Mouse (Mus musculus): ENCODE measurements at regions not wholly inside any gene's neighbourhood (a gene's known extent, or its start where the extent isn't known, plus 50 kb on each side); places are given as distances from the start of the nearest gene placed in this dataset.

DNA sequence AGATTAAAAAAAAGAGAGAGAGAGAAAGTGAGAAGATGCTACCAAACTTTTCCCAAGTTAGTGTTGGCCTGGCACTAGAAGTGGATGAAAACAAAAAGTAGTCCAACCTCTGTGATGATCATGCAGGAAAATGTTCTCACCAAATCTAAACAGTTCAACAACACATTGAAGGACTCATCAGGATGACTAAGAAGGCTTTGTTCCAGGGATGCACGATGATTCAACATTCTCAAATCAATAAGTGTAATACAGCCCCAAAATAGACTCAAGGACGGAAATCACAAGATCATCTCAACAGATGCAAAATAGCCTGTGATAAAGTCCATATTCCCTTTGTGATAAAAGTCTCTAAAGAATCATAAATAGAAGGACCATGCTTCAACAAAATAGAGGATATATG, 106.3 kb downstream of the Cysltr2 start:
- no peak for ATAC-seq

DNA sequence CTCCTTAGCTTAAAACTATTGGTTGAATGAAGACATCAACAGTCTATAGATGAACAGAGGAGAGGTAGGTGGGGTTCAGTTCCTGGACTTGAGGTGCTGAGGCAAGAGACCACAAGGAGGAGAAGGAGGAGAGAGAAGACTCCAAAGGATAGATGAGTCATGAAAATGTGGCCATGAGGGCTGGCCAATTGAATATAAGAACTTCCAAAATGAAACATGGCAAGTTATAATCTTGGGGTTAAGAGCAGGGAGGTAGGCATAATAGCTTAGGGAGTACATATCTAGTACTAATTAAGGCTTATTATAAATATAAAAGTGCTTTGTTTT, 109.9 kb downstream of the Cysltr2 start:
- ATAC-seq, result no peak

DNA sequence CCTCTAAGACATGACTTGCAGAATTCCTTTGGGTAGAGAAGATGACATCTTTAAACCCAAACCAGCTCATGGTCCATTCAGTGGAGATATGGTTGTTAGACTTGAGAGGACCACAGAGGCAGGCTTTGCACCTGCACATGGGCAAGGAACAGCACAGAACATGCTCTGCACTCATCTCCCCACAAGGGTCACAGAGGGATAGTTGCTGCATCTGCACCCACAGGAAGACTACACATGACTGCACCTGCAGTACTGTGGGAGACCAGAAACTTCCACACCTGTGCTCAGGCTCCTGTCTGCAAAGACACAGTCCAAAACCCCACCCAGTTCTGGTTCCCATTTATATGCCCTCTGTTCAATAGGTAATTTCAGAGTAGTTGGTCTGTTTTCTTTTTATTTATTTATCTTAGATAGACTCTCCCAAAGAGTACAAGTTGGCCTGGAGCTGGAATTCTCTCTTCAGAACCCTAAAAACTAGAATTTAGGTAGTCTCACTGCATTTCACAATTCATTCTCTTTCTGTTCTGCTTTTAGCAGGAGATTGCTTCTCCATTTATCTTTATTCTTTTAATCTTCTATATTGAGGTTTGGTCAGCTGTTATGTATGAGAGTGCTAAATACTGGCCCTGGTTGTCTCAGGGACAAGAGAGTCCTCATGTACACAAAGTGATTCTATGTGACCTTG, 110.4 kb downstream of the Cysltr2 start:
- ATAC-seq, result no peak

DNA sequence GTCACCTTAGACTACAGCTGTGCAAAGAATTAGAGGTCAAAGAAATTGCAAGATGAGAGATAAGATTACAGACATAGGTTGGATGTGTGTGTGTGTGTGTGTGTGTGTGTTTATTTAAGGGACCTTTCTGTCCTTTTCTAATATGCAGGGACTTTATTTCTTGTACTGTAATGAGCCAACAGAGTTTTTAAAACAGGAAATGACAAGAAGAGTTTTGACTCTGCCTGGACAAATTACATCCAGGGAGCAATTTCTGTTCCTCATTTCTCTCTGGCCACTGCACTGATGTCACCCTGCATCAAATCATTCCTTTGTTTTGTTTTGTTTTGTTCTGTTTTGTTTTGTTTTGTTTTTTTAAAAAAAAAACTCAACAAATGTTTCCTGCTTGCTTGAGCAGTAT, 115.3 kb downstream of the Cysltr2 start:
- no peak for ATAC-seq

DNA sequence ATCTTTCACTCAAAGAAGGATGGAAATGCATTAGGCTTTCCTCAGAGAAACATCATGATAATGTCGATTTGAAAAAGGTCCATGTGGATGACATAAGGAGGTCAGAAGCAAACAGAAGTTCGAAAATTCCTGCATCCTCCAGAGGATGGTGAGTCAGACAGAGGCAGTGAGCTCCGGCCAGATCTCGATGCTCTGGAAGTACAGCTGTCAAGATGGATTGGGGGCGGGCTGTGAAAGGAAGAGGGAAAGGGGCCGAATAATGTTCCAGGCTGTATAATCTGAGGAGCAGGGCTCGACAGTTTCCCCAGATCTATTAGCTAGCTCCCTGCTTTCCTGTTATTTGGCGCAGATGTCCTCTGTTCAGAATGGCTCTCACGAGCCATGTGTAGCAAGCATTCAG, 116.6 kb downstream of the Cysltr2 start:
- ATAC-seq, result no peak

DNA sequence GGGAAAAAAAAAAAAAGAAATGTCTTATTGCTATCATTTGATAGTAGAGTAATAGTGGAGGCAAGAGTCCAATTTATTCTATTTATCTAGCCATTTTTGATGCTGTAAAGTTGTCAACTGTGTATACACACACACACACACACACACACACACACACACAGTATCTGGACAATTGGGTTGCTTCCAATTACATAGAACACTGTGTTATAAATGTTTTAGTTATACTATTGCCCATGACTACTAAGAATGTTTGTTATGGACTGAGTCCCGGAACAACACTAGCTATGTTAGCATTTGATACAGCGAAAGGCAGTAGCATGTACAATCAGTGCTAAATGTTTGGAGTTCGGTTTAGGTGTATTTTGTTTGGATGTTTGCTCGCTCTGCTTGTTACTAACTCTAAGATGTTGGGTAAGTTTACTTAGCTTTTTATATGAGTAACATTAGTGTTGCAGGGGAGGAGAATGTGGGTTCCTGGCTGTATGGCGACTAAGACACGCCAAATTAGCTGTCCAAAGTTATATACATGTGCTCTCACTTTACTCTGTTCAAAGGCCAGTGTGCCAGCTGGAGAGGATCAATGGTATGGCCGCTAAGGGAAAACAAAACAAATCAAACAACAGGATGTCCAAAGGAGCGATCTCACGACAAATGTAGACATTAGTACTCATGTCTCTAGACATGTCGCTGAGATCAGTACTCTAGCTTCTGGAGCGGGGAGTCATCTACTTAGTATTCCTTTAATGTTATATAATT, 147.6 kb downstream of the Cysltr2 start:
- ATAC-seq, result no peak

DNA sequence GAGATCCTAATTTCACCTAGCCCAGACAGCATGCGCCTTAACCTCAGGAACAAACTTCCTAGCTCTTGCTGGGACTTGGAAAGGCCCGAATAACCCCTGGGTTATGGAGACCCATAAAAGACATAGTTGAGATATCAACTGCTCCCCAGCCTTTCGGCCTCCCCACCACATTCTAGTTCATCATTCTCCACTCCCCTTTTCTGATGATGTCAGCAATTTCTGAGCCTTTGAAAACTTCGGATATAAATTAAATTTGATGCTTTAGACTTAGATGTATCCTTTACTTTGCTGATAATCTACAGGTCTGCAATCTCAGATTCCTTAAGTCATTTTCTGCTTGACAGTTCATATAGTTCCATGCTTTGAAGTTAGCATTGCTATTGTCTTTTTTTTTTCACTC, 149.3 kb downstream of the Cysltr2 start:
- ATAC-seq, result no peak

DNA sequence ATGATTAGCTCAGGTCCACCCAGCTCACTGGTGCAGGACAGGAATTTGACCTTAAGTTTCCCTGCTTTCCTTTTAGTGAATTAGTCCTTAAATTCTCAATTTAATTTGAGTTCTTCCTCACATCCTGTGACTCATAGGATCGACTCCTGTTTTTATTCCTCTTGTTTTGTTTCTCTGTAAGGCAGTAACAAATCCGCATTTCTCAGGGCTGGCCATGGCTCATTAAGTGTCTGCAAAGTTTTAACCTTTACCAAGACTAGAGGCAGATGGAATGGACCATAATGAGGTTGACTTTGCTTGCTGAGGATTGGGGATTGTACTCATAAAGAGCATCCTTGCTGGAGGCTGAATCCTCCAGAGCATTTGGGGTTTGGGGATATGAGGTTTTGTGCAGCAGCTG, 156.6 kb downstream of the Cysltr2 start:
- no peak for ATAC-seq

DNA sequence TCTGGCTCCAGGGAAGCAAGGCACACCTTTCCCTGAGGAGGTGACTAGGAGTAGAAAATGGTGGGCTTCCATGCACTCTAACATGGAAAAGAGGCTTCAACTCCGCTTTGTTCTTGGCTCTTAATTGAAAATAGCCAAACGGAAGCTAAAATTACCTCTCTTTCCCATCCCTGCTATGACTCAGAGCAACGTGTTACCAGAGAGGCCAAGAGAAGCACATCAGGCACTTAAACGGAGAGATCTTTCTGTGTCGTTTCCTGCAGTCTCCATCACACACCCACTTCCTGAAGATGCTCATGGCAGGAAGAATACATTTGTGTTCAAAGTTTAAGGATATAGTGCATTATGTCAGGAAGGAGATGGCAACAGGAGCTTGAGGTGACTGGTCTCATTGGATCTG, 159.3 kb downstream of the Cysltr2 start:
- ATAC-seq, result no peak

DNA sequence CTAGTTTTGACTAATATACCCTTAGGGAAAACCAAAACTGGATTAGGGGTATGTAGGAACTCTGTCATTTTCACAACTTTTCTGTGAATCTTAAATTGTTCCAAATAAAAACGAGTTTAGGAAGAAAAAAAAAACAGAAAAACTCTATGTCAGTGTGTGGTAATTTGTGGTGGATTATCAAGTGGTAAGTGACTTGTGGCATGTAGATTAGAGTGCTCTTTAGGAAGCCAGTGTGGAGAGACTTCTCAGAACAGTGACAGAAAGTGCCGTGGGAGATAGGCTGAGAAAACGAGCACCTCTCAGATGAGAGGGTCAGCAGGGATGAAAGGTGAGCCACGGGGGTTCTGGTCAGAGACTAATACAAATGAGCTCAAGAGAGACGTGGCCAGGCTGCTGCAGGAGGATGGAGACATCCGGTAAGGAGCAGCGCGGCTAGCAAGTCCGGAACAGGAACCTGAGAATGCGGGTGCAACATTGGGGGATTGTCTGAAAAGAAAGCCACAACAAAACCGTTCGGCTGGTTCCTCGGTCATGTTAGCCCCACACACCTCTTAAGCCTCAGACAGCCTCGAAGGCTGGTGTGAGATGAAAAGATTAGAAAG, 161.3 kb downstream of the Cysltr2 start:
- ATAC-seq, result peak; percentile 51

DNA sequence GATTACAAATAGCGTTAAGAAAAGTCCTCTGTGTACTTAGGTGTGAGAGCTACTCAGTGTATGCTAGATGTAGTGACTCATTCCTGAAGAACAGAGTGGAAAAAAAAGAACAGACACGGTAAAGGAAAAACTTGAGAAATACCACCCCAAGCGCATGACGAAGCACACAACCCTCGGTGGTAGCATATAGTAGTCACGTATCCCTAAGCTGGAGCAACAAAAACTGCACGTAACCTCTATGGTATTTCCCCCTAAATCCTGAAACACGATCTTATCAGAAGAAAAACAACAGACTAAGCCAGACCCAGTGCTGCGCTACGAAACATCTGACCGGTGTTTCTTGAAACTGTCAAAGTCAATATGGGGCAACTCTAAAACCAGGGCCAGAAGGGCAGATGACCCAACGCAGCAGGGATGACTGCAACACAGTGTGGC, 162.0 kb downstream of the Cysltr2 start:
- peak; percentile 65 for ATAC-seq

DNA sequence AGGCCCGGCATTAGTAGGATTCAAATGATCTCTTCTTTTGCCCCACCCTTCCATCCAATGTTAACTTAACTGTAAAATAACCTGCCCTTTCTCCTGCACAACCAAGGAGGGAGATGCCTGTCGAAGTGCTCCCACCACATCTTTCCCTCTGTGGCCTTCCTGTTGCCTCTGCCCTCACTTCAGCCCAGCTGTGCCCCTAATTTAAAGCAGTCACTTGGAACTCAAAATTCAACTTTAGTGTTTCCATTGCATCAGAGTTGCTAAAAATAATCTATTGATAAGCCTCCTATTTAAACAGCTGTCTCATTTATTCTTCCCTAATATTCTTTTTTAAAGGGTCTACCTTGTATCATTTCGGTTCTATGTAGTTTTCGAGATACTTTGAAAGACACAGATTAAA, 163.1 kb downstream of the Cysltr2 start:
- ATAC-seq, result no peak

DNA sequence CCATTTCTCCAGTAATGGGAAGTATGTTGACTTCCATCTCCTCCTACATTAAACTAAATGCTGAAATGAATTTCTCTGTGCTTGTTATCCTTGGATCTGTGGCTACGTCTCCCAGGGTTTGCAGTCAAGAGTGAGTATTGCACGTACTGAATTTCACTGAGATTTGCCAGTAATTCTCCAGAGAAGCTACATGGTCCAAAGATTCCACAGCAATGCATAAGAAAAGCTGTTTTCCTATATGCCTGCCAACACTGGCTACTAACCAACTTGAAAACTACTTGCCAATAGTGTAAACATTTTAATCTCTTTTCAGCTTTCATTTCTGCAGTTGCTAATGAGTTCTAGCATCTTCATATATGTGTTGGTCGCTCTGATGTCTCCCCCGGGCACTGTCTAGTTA, 164.4 kb downstream of the Cysltr2 start:
- no peak for ATAC-seq

DNA sequence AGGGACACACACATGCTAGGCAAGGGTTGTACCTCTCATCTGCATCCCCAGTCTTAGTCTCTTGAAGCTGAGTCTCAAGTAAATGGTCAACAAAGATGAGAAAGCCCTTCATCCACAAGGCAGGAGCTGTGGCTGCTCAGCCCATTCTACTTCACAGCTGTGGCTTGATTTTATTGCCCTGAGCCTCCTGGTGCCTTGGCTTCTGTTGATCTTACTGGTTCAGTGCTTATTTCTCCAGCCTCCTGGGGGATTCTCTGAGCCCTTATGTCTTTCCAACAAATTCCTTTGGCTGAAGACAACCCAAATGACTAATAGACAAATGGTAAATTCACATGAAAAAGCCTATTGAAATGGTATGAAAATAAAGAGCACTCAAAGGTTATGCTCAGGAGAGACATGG, 167.3 kb upstream of the Fndc3a start:
- ATAC-seq, result no peak

DNA sequence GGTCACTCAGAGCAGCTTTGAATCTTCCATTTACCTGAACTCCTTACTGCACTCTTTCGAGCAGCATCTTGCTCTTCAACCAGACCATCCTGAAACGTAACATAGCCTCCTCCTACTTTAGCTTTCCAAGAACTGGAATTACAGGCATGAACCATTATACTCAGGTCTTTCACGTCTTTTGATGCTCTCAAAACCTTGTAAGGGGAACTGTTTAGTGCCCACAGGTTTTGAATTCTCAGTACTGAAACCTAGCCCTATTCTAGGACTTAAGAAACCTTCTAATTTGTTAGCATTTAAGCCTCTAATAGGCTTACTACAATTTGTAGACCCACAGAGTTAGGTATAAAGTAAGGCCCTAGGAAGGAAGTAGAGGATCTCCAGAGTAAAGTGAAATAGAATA, 163.7 kb upstream of the Fndc3a start:
- no peak for ATAC-seq

DNA sequence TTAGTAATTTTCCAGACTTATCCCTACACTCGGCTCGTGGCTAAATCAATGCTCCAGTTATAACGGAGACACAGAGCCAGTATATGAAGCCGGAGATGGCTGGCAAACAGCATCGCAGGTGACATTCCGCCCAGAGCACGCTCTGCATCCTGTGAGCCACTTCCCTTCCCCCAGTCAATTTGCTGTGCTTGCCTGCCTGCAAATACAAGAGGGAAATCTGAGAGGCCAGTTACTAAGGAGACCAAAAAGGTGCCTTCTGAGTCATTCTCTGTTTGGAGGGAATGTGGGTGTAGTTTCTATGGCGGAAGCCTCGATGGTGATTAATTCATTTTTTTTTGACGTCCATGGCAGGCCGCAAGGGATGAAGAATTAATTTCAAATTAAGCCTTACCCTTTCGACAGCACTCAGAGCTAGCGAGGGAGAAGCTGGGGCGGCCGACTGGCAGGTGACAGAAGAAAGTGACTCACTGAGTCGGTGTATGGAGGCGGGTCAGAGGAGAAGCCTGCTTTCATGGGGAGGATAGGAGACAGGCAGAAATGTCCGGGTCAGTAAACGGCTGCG, 159.5 kb upstream of the Fndc3a start:
- ATAC-seq, result peak; percentile 70

DNA sequence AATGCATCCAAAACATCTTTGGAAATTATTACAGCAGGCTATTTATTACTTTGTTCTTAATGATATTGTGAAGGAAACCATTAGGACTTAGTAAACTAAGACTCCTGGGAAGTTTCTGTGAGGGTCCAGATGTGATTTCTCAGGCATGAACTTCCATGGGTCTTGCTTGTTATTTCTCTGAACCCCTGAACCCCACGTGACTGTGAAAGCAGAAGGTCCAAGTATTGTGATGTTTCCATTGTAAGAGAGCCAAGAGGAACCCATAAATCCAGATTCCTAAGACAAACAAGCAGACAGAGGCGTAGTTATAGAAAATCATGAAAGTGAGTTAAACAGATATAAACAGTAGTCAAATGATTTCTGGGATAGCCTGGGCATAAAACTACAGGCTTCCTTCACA, 157.1 kb upstream of the Fndc3a start:
- ATAC-seq, result no peak

DNA sequence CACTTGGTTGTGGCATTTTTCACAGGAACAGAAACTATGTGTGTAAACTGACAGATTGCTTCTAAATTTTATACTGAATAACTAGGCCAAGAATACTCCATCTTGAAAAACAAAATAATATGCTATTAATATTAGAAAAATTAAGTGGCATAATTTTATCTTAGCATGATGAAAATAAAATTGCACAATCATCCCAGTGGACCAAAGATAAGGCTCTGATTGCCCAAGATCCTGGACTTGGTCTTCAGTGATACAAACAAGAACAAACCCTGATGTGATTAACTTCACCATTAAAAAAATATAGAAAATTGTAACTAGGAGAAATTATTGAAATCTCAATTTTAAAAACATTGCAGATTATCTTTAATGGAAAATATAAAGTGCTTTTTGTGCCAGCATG, 155.7 kb upstream of the Fndc3a start:
- no peak for ATAC-seq

DNA sequence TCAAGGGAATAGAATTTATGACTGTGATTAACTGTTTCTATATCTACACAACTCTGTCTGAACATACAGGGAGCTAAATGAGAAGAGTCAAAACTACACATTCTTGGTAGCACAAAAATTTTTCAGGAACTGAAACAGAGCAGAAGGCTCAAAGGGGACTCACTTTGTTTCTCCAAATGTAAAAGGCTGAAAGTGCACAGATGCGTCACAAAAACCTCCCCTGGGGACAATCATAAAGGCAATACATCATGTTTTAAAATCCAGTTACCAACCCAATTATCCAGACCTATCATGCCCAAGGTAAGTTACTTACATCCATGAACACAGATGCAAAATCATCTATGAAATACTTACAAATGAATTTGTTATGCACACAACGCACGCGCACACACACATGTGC, 155.0 kb upstream of the Fndc3a start:
- no peak for ATAC-seq

DNA sequence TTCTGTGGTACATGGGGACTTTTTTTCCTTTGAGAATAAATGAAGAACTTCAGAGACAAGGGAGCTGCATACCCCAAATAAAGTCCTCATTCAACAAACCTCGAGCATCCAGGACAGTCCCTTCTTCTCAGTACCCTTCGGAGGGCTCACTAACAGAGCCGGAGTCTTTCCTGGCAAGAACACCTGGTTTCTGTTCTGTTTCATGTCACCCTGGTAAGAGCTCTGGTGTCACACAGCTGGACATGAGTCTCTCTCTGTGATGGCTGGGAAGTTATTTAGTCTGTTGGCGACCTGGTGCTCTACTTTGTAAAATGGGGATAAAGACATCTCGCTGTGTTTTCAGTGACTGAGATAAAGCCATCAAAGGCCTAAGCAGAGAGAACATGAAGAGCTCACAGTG, 154.3 kb upstream of the Fndc3a start:
- ATAC-seq, result no peak

DNA sequence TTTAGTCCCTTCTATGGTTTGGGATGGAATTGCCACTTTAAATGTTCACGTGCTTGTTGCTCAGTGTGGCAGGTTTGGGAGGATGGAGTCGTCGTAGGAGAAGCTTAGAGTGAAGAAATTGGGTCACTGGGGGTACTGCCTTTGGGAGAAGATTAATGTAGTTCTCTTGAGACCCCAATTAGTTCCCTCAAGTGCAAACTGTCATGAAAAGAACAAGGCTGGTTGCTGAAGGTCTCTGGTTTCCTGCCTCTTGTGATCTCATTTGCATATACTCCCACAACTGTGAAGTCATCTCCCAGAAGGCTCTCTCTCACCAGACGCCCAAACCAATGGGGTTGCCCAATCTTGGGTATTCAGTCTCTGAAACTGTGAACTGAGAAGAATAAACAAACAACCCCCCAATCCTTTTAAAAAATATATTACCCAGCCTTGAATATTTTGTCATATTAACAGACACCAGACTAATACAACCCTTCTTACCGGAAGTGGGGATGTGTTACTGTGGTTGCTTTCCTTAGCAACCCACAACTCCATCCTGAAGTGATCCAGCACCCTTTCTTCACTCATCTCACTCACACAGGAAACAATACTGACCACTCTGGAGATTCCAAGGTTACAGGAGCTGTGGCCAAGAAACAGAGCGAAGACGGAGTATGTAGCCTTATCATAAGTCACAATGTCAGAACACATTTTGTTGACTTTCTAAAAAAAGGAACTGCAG, 153.2 kb upstream of the Fndc3a start:
- peak; percentile 41 for ATAC-seq

DNA sequence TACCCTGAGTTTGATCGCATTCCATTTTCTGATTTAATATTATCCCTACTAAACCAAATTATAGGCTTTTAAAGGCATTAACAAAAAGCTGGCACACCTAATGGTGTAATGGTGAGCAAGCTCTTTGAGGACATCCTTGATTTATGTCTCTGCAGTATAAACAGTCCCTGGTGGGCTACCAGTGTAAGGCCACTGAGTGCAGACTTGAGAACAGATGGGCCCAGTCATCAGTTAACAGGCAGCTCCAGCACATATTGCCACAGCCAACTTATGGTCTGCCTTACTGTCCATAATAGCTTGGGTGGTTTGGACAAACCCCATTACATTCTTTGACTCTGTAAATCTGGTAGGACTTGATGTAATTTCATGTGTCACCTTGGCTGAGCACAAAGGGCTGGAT, 144.4 kb upstream of the Fndc3a start:
- ATAC-seq, result no peak

DNA sequence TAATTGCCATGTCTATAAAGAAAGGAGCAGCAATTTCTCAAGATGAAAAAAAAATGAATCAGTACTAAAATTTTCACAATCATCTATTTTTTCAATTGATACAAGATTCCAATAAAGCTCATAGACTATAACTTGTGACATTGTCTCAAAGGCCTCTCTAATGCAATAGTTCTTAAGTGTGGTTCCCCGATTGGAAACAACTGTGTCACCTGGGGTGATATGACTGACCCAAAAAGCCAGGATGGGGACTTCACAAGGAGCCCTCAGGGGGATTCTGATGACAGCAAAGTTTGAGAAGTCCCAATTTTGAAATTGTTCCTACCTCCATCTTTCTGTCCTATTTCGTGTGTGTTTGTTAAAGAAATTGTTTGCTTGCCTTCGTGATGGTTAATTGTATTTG, 143.3 kb upstream of the Fndc3a start:
- ATAC-seq, result no peak

All from inflammation-experienced regulatory T-cells, adult 6 months (primary cell).